Mouse (Mus musculus): ENCODE measurements around the gene Tysnd1.

DNA sequence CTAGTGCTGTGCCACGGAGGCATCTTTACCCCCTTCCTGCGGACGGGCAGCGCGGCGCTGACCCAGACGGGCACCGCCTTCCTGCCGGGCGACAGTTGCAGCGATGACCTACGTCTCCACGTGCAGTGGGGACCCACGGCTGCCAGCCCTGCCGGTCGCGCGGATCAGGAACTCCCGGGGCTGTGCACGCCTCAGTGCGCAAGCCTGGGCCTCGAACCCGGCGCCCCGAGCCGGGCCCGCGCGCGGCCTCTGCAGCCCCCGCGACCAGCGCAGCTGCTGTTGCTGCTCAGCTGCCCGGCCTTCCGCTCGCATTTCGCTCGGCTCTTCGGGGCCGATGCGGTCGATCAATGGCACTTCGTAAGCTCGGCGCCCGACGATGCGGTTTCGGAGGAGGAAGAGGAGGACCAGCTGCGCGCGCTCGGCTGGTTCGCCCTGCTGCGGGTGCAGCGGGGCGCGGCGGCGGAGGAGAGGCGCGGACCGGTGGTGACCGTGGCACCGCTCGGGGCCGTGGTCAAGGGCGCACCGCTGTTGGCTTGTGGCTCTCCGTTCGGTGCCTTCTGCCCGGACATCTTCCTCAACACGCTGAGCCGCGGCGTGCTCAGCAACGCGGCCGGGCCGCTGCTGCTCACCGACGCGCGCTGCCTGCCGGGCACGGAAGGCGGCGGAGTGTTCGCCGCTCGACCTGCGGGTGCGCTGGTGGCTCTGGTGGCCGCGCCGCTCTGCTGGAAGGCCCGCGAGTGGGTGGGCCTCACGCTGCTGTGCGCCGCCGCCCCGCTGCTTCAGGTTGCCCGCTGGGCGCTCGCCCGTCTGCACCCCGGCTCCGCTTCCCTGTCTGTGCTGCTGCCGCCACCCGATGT is 617 bp downstream of the Tysnd1 start:
- no peak for TF ChIP-seq CTCF (IDR thresholded peaks at IDR 0.05; ENCODE audit: low read depth)
- TF ChIP-seq EP300 (IDR thresholded peaks at IDR 0.05; ENCODE audit: low read depth), result no peak

Measured in liver, embryonic 14.5 days (tissue).